In genomic region chrX:73396446-73396845, GRCm38 (mm10) we compare ENCODE assay signal across 44 mouse cellular contexts. TPM values are rescaled to one million over a fixed set of nuclear protein-coding genes. Genes with fewer than 3 reads are reported as not detected.
"Had no signal": no experiment of that assay in that cellular context is flagged by ENCODE, and none has a peak within 500 bp of the region (broad histone marks: within the 10 kb centered on the region; RNA-seq: fewer than 3 reads in every experiment).

No protein-coding gene starts in this region.

- H3K9me3 ChIP-seq: heart, embryonic 10.5 days; heart, embryonic 12.5 days; hindbrain, embryonic 10.5 days; hindbrain, embryonic 12.5 days; intestine, embryonic 15.5 days; limb, embryonic 12.5 days; liver, embryonic 13.5 days; liver, embryonic 15.5 days had no signal

- H3K27me3 ChIP-seq: liver, embryonic 13.5 days; liver, embryonic 15.5 days had no signal

- H3K4me1 ChIP-seq: heart, embryonic 10.5 days; heart, embryonic 12.5 days; hindbrain, embryonic 10.5 days; hindbrain, embryonic 12.5 days; intestine, embryonic 15.5 days; limb, embryonic 12.5 days; liver, embryonic 13.5 days; liver, embryonic 15.5 days had no signal

- H3K27ac ChIP-seq: heart, embryonic 10.5 days; hindbrain, embryonic 10.5 days; hindbrain, embryonic 12.5 days; hindbrain, embryonic 14.5 days; intestine, embryonic 15.5 days; limb, embryonic 12.5 days; liver, embryonic 13.5 days; liver, embryonic 15.5 days had no signal

- DNase-seq: gastrocnemius, postnatal 14 days; gastrocnemius, postnatal 36 days; heart, adult 18-20 months; heart, postnatal 10 days; heart, postnatal 4 days; kidney, adult 18-20 months; kidney, adult 8-10 months; kidney, postnatal 14 days; kidney, postnatal 36 days; layer of hippocampus, adult 9-11 months; layer of hippocampus, postnatal 36 days; left cerebral cortex, postnatal 4 days; liver; liver, embryonic 13.5 days; liver, postnatal 0 days had no signal

- H3K36me3 ChIP-seq: heart, embryonic 10.5 days; heart, embryonic 12.5 days; hindbrain, embryonic 10.5 days; hindbrain, embryonic 12.5 days; intestine, embryonic 15.5 days; limb, embryonic 12.5 days; liver, embryonic 13.5 days; liver, embryonic 15.5 days had no signal

- H3K4me3 ChIP-seq: heart, embryonic 10.5 days; heart, embryonic 12.5 days; hindbrain, embryonic 10.5 days; hindbrain, embryonic 12.5 days; intestine, embryonic 15.5 days; limb, embryonic 12.5 days; liver, embryonic 13.5 days; liver, embryonic 15.5 days had no signal

RNA-seq across cellular contexts. Expression of gene Gm18336, which starts 2.1 kb away (rescaled TPM):
- total RNA-seq: gastrocnemius, adult 8-10 months; gastrocnemius, postnatal 14 days; gastrocnemius, postnatal 36 days; granulocyte monocyte progenitor cell, adult 5-6 weeks; heart, adult 18-20 months; heart, adult 8-10 months; heart, postnatal 10 days; heart, postnatal 25 days; heart, postnatal 4 days; layer of hippocampus, adult 18-20 months; layer of hippocampus, adult 8-10 months; layer of hippocampus, postnatal 14 days; left cerebral cortex, adult 18-20 months had no signal
- polyA plus RNA-seq: heart, embryonic 10.5 days; heart, embryonic 12.5 days; heart, embryonic 14.5 days; heart, embryonic 16.5 days; hindbrain, embryonic 10.5 days; hindbrain, embryonic 12.5 days; hindbrain, embryonic 14.5 days; inflammation-experienced regulatory T-cells, adult 6 months; intestine, embryonic 15.5 days; intestine, postnatal 0 days; kidney, embryonic 14.5 days; kidney, embryonic 16.5 days; limb, embryonic 12.5 days; limb, embryonic 14.5 days; liver, embryonic 11.5 days; liver, embryonic 13.5 days; liver, embryonic 15.5 days; liver, postnatal 0 days had no signal

RNA-seq across cellular contexts. Expression of gene Zfp92, which starts 14.4 kb away (rescaled TPM):
- total RNA-seq: gastrocnemius, adult 8-10 months; granulocyte monocyte progenitor cell, adult 5-6 weeks; heart, adult 18-20 months; heart, adult 8-10 months; heart, postnatal 10 days; heart, postnatal 25 days; heart, postnatal 4 days had no signal
- polyA plus RNA-seq: heart, embryonic 12.5 days; heart, embryonic 14.5 days; heart, embryonic 16.5 days; kidney, embryonic 14.5 days; kidney, embryonic 16.5 days; liver, embryonic 11.5 days; liver, embryonic 13.5 days; liver, embryonic 15.5 days; liver, postnatal 0 days had no signal

RNA-seq across cellular contexts. Expression of gene Trex2, which starts 38.7 kb away (rescaled TPM):
- total RNA-seq: gastrocnemius, adult 8-10 months; gastrocnemius, postnatal 14 days; gastrocnemius, postnatal 36 days; granulocyte monocyte progenitor cell, adult 5-6 weeks; heart, adult 18-20 months; heart, adult 8-10 months; heart, postnatal 10 days; heart, postnatal 25 days; heart, postnatal 4 days; layer of hippocampus, adult 18-20 months; layer of hippocampus, adult 8-10 months; layer of hippocampus, postnatal 14 days; layer of hippocampus, postnatal 36 days; left cerebral cortex, adult 18-20 months; left cerebral cortex, adult 8-10 months; left cerebral cortex, postnatal 10 days; left cerebral cortex, postnatal 25 days; left cerebral cortex, postnatal 4 days had no signal
- polyA plus RNA-seq: heart, embryonic 10.5 days; heart, embryonic 12.5 days; heart, embryonic 14.5 days; heart, embryonic 16.5 days; hindbrain, embryonic 12.5 days; hindbrain, embryonic 14.5 days; hindbrain, embryonic 16.5 days; inflammation-experienced regulatory T-cells, adult 6 months; intestine, embryonic 15.5 days; intestine, postnatal 0 days; kidney, embryonic 14.5 days; kidney, embryonic 16.5 days; limb, embryonic 12.5 days; liver, embryonic 11.5 days; liver, embryonic 13.5 days; liver, embryonic 15.5 days; liver, postnatal 0 days had no signal

RNA-seq across cellular contexts. Expression of gene Gm45015, which starts 59.8 kb away (rescaled TPM):
- total RNA-seq: gastrocnemius, adult 8-10 months; gastrocnemius, postnatal 14 days; gastrocnemius, postnatal 36 days; granulocyte monocyte progenitor cell, adult 5-6 weeks; heart, adult 18-20 months; heart, adult 8-10 months; heart, postnatal 10 days; heart, postnatal 25 days; heart, postnatal 4 days; layer of hippocampus, adult 18-20 months; layer of hippocampus, adult 8-10 months; layer of hippocampus, postnatal 14 days; layer of hippocampus, postnatal 36 days; left cerebral cortex, adult 18-20 months; left cerebral cortex, adult 8-10 months; left cerebral cortex, postnatal 10 days; left cerebral cortex, postnatal 25 days; left cerebral cortex, postnatal 4 days had no signal
- polyA plus RNA-seq: heart, embryonic 10.5 days; heart, embryonic 12.5 days; heart, embryonic 14.5 days; heart, embryonic 16.5 days; hindbrain, embryonic 10.5 days; hindbrain, embryonic 12.5 days; hindbrain, embryonic 14.5 days; hindbrain, embryonic 16.5 days; inflammation-experienced regulatory T-cells, adult 6 months; intestine, embryonic 15.5 days; intestine, postnatal 0 days; kidney, embryonic 14.5 days; kidney, embryonic 16.5 days; large intestine, adult 2 months; limb, embryonic 12.5 days; limb, embryonic 14.5 days; liver, embryonic 11.5 days; liver, embryonic 13.5 days; liver, embryonic 15.5 days; liver, postnatal 0 days had no signal
